Mouse (Mus musculus) frontal cortex, adult 2 months (tissue): Measurements from ENCODE around the gene Cog5. TPM values are rescaled to one million over a fixed set of nuclear protein-coding genes. Genes with fewer than 3 reads are reported as not detected.

Experiments
- DNase-seq, 2 experiments: peaks; one replicate each; pipeline ENCODE4 v3.0.0; 2022; ENCODE audit warnings: low spot score in 1 of 2; ENCODE audit errors: extremely low spot score in 1 of 2
- polyA plus RNA-seq: library from polyadenylated mRNA; depleted of rRNA; stranded (reverse); fragments of >200 nt; gene quantifications from 2 replicates; pipeline ENCODE4 v1.2.3, GENCODE M21; 2012; rRNA removed

Gene Cog5
- polyA plus RNA-seq, 1 experiment, result 28.8 TPM

GRCm38 (mm10) chr12:31969111-31969510 is 314.4 kb downstream of the Cog5 start:
- no peak for DNase-seq

DNA sequence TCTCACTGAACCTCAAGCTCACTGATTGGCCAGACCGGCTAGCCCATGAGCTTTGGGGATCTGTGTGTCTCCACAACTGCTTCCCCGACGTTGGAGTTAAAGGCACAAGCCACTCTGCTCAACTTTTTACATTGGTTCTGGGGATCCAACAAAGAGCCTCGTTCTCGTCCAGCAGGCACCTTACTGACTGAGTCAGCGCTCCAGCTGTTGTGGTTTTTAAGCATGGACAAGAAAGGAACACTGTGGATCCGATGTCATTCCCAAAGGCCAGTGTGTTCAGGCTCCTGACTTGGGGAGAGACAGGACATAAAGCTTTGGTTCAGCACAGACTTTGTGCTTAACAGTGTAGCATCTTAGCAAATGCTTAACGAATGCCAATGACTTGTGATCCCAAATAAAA is 316.9 kb downstream of the Cog5 start:
- no peak for DNase-seq

- DNase-seq, result no peak
Measured at GRCm38 (mm10) chr12:31973473-31974172, 319.0 kb downstream of the Cog5 start.

- no peak for DNase-seq
Measured at GRCm38 (mm10) chr12:31976544-31976943, 321.9 kb downstream of the Cog5 start.

DNA sequence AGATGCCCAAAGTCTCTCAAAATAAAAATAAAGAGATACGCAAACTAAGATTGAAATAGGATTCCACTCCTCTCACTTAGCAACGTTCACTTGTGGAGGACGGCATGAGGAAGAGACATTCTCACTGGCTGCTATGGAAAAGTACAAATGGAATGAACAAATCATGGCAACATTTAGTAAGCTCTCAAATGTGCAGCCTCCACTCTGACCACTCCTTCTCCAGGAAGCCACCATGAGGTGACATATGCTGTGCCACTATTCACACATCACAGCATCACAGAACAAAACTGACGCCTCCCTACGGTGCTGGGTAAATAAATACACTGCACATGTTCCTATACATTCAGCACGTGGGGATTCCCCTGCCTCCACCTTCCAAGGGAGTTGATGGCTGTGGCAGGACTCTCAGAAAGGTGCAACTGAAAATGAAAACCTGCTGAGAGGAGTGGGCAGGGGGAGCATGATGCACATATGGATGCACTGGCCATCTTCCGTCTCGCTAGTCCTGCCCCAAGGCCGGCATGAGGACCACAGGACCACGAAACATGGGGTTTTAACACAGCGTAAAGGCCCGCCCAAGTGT is 323.0 kb downstream of the Cog5 start:
- DNase-seq, result no peak

DNA sequence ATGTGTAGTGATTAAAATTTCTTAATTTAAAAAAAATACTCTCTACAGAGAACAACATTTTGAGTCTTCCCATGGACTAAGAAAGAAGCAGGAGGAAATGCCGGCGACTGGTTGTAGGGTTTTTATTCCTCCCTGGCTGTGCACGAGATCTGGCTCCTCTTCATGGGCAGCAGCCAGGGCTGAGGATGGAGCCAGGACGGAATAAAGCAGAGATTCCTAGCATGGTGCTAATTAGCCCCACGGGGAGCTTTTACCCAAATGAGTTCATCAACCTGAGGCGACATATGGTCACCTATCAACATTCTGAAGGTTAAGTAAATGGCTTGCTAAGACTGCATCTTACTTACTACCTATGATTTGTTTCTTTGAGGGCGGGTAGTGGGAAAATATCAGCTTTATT is 328.6 kb downstream of the Cog5 start:
- DNase-seq, result no peak

DNA sequence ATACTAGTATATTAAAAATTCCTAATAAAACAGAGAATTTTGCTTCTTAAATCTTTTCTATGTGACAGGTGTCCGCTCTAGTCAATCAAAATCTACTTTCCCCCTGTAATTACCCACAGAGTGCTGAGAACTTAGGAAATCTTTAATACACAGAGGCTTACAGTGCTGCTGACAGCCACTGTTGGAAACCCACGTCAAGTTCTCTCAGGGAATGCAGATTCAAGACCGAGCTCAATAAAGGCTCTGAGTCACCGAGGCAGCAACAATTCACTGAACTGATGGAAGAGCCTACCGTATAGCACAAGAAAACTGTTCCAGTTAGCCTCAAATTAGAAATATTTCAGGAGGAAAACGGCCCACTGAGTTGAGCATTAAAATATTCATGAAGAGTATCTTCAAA is 329.1 kb downstream of the Cog5 start:
- DNase-seq, result peak in 1 of 2 experiments; percentile 57

GRCm38 (mm10) chr12:31984206-31984605 is 329.5 kb downstream of the Cog5 start:
- DNase-seq, result no peak

DNA sequence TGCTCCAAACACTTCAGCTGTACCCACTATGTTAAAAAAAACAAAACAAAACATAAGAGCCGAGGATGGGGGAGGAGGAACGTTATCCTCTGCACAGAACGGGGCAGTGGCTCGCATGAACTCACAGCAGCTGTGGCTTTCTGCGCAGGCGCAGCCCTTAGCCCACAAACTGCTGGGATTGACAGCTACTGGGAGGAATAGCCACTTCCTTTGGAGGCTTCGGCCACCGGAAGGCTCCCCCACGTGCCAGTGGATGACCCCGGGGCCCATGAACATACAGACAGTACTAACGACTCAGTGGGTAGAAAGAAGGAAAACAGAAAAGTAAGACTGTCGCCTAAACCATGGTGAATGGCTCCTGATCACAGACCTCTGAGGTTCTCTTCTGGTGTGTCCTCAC is 330.0 kb downstream of the Cog5 start:
- DNase-seq, result no peak

DNA sequence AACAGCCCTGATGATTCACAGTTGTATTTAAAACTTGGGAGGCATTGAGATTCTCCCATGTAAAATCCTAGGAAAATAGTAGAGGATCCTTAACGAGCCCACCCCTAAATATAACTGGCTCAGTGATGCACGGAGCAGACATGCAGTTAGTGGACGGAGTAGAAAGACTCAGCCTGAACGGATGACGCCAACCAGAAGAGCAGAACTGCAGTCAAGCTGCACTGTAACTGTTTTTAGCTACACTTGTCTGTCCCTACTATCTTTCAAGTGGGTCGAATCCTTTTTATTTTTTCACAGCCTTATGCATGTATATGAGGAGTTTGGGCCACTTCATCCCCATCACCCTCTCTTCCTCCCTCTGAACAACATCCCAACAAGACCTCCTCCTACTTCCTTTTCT is 331.1 kb downstream of the Cog5 start:
- no peak for DNase-seq

DNA sequence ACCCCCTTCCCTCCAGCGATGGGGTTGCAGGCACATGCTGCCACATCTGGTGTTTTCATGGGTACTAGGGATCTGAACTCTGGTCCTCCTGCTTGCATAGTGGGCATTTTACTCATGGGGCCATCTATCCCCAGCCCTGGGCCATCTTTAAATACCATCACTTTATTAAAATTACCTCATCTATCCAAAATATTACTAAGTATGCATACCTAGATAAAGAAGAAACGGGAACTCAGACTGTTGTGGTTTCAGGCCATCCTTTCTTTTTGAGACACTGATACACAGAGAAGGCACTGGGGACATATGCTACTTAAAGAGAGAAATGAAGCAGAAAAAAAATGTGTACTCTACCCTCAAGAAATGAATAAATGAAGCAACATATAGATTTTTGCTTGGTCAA is 331.8 kb downstream of the Cog5 start:
- no peak for DNase-seq

Other genes starting within 250 kb of the Cog5 start
- gene Cbll1, start 155.3 kb upstream of the Cog5 start, polyA plus RNA-seq, result 11.0 and 11.5 TPM in 2 replicates
- gene Slc26a4, start 94.9 kb upstream of the Cog5 start, polyA plus RNA-seq, result 1.5 and 2.4 TPM in 2 replicates
- 34.0 and 37.4 TPM in 2 replicates for gene Bcap29, start 20.2 kb upstream of the Cog5 start, polyA plus RNA-seq
- gene Dus4l, start within 50 bp of the Cog5 start, polyA plus RNA-seq, result 6.9 and 8.4 TPM in 2 replicates
- 18.7 and 23.2 TPM in 2 replicates for gene Gpr22, start 59.1 kb downstream of the Cog5 start, polyA plus RNA-seq